Mouse (Mus musculus): ENCODE measurements around the gene Zic3.

DNA sequence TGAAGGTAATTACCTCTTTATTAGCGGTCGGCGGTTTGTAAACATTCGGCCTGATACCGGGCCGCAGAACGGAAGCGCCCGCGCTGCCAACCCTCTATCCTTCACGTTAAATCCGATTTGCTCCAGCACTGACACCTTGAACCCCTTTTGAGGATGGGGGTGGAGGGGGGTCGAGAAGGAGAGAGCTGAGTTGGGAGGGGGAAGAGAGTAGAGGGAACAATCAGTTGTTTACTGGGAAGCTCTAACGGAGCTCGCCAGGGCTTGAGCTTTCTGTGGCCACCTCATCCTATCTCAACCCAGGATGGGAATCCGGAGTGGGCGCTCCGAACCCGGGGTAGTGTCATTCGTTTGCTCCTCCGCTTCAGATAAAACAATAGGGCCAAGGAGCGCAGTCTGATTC is 11.0 kb downstream of the Zic3 start:
- no peak for TF ChIP-seq GATA1 (IDR thresholded peaks at IDR 0.05; ENCODE audit: low read length)
- TF ChIP-seq TAL1 (IDR thresholded peaks at IDR 0.05; ENCODE audit: low read length) = no peak
